Mouse (Mus musculus): ENCODE measurements at regions not wholly inside any gene's neighbourhood (a gene's known extent, or its start where the extent isn't known, plus 50 kb on each side); places are given as distances from the start of the nearest gene placed in this dataset.

DNA sequence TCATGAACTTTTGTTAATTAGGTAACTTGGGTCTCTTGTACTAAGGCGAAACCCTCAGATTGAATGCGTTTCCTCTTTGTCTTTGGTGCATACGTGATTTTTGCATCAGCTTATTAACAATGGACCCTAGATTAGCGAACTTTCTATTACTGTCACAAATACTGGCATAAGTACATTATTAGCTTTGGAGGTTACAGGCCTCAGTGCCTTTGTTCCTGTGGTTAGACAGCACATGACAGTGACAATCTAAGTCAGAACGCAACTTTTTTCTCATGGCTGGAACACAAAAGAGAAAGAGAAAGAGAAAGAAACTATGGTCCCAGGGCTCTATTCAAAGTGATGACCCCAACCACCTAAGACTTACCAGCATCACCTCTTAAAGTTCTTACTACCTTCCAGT is 184.8 kb upstream of the Tmem45b start:
- TF ChIP-seq CTCF (IDR thresholded peaks at IDR 0.05; ENCODE audit: low read depth) (no peak), EP300 (IDR thresholded peaks at IDR 0.05; ENCODE audit: low read depth) (no peak)
